Mouse (Mus musculus) bone marrow, adult 2 months (tissue): ENCODE measurements around the gene Dolk. TPM values are rescaled to one million over a fixed set of nuclear protein-coding genes. Genes with fewer than 3 reads are reported as not detected.
A peak's percentile ranks its signal among the peaks of the same experiment; 100 is the strongest.

Experiments
- H3K27ac ChIP-seq: fragments of 200-500 bp; 2 replicates; pipeline ENCODE4 v1.5.1; 2012; ENCODE audit warnings: low read depth, mild to moderate bottlenecking, control low read depth, inconsistent platforms, low read length; ENCODE audit not compliant: control insufficient read depth, poor library complexity, insufficient read depth
- H3K4me1 ChIP-seq: fragments of 200-500 bp; 2 replicates; pipeline ENCODE4 v1.6.1; 2011; ENCODE audit warnings: low read length; ENCODE audit not compliant: control insufficient read depth, insufficient read depth
- H3K4me3 ChIP-seq: fragments of 200-500 bp; replicated peaks from 2 replicates; pipeline ENCODE3; 2011; ENCODE audit warnings: mild to moderate bottlenecking, low read depth, low read length, control low read depth; ENCODE audit not compliant: control insufficient read depth
- CTCF ChIP-seq: fragments of 200-500 bp; IDR thresholded peaks from 2 replicates; pipeline ENCODE4 v1.5.1; 2011; ENCODE audit warnings: low read length, control low read depth; ENCODE audit not compliant: control insufficient read depth, insufficient read depth
- POLR2A ChIP-seq: fragments of 200-500 bp; IDR thresholded peaks from 2 replicates; pipeline ENCODE4 v1.6.1; 2011; ENCODE audit warnings: low read depth, mild to moderate bottlenecking, control low read depth, low read length, borderline replicate concordance; ENCODE audit not compliant: control insufficient read depth
- WGBS: fragments of 180-500 bp; shearing (Covaris S2); methylation state at CpG from one replicate; pipeline ENCODE4 v1.1.7; 2018; 5-methylcytosine and 5-hydroxymethylcytosine counted together
- polyA plus RNA-seq: library from polyadenylated mRNA; stranded (reverse); fragments of >200 nt; gene quantifications from 2 replicates; pipeline ENCODE4 v1.2.4, GENCODE M21; 2011; ENCODE audit warnings: low replicate concordance; ENCODE audit not compliant: missing spikeins, insufficient read depth, insufficient read length

The Dolk gene
- polyA plus RNA-seq, 1 experiment, result 8.1 TPM

DNA sequence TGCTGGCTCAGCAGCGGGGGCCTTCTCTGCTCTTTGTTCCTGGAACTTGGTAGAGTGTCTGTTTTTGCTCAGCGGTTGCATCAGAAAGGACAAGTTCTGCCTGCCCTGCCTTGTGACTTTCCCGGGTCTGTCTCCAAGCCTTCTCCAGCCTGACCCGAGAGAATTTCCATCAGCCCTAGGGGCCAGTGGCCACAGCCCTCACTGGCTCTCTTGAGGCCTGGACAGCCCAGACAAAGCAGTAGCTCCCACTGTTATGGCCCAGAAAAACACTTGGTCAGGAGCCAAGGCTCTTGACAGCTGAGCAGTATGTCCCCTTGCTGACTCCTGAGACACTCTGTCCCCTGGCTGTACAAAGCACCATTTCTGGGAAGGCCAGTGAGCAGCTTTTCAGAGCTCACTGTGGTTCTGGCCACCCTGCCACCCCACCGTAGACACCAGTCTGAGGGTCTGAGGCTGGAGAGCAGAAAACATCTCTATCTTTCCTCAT is 20.3 kb downstream of the Dolk start, which contains the start of gene Phyhd1:
Phyhd1 (plus strand) TSS at position 437 of the 487 bp plus-strand sequence.
- 68% methylated on average over 5 of the region's 5 CpGs for WGBS
- no peak for TF ChIP-seq POLR2A
- no peak for TF ChIP-seq CTCF
- peak within 1 kb of the TSS; percentile 19; the same call in 1 of the 2 replicates for H3K27ac ChIP-seq
- no peak within 1 kb of the TSS for H3K4me3 ChIP-seq
- no peaks in the 10 kb centered on the region; the same call in 1 of the 2 replicates for H3K4me1 ChIP-seq

GRCm38 (mm10) chr2:30264671-30265519 is 21.2 kb downstream of the Dolk start:
- Histone ChIP-seq H3K4me3 (no peak overlapping the region), H3K4me1 (no peaks in the 10 kb centered on the region; the same call in 1 of the 2 replicates), H3K27ac (no peak overlapping the region)
- 88% methylated on average over 7 of the region's 7 CpGs for WGBS
- TF ChIP-seq CTCF, result no peak
- TF ChIP-seq POLR2A, result no peak

DNA sequence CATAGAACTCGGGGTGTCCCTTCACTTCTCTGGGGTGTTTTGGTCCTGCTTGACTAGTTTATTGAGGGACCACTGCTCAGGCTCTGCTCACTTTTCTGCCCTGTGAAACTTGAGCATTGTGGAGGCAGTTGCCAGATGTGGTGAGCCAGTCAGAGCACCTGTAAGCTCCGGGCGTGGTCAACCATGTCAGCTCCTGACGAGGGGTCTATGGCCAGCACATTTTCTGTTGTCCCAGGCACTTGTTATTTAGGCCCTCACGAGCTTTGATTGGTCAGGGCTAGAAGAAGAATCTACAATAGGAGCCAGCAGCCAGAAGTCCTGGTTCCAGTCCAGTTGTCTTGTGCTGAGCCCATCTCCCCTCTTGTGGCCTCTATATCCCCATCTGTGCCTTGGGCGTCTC is 22.3 kb downstream of the Dolk start:
- no peak overlapping the region for H3K4me3 ChIP-seq
- H3K4me1 ChIP-seq, result peaks cover 2% of the 10 kb centered on the region
- no peak for TF ChIP-seq CTCF
- no peak for TF ChIP-seq POLR2A
- 85% methylated on average over 6 of the region's 6 CpGs for WGBS
- H3K27ac ChIP-seq, result no peak overlapping the region

DNA sequence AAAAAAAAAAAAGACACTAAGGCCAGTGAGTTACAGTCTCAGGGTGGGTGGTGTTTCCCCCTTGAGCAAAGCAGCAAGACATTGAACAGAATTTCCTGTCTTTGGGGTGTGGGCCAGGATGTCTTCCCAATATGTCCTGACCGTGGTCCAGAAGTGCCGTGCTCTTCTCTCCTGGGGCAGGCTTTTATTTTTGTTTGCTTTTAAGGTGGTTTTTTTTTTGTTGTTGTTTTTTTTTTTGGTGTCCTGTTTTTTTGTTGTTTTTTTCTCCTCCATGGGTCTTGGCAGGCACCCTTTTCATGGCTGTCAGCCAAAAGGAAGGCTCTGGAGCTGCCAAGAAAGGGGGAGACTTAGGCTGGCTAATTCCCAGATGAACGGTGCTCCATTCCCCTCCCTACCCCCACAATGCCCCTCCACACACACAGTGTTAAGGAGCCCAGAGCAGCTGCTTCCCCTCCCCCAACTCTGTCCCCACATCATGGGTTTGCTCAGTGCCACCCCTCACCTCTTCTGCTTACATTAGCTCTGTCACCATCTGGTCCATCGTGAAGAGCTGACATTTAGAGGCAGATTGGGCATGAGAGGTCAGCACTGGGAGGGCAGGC is 23.2 kb downstream of the Dolk start:
- Histone ChIP-seq H3K4me1 (peaks cover 4% of the 10 kb centered on the region), H3K4me3 (no peak overlapping the region), H3K27ac (no peak overlapping the region)
- TF ChIP-seq POLR2A (no peak), CTCF (no peak)
- WGBS, result 80% methylated on average over 4 of the region's 4 CpGs

GRCm38 (mm10) chr2:30261921-30262839 is 24.0 kb downstream of the Dolk start:
- H3K27ac ChIP-seq, result no peak overlapping the region
- WGBS, result 92% methylated on average over 18 of the region's 18 CpGs
- H3K4me1 ChIP-seq, result peaks cover 4% of the 10 kb centered on the region
- no peak overlapping the region for H3K4me3 ChIP-seq
- no peak for TF ChIP-seq POLR2A
- TF ChIP-seq CTCF, result no peak

DNA sequence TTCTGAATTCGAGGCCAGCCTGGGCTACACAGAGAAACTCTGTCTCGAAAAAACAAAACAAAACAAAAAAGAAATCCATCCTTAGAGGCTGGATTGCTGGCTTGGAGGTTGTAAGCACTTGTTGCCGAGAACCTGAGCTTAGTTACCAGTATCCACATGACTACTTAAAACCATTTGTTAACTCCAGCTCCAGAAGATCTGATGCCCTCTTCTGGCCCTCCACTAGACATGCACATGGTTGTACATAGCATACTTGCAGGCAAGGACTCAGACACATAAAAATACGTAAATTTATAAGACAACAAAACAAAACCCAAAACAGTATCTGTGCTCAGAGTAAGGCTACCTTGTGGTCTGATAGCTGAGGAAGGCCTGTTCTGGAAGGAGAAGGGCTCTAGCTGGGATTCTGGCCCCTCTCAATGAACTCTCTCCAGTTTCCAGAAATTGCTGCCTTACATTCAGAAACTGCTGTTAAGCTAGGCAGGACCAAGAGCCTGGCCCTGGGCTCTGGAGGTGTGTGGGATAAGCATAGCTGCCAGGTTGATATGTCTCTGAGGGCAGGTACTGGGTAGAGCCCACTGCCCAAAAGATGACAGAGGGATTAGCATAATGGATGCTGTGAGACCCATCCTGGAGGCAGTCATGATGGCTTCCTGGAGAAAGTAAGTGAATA is 24.9 kb downstream of the Dolk start:
- no peak overlapping the region for H3K4me3 ChIP-seq
- H3K4me1 ChIP-seq, result peaks cover 4% of the 10 kb centered on the region
- H3K27ac ChIP-seq, result no peak overlapping the region
- TF ChIP-seq CTCF (no peak), POLR2A (no peak)
- WGBS, result 83% methylated on average over 4 of the region's 4 CpGs
